Mouse (Mus musculus) spleen, adult 2 months (tissue): Measurements from ENCODE around the gene Chd4.

Source experiments
- CTCF ChIP-seq: fragments of 200-500 bp; IDR thresholded peaks from 2 replicates; pipeline ENCODE4 v1.5.1; 2011; ENCODE audit warnings: mild to moderate bottlenecking, inconsistent platforms; ENCODE audit not compliant: insufficient read depth, insufficient read length, insufficient replicate concordance; ENCODE audit errors: extremely low read depth
- POLR2A ChIP-seq: fragments of 200-500 bp; IDR thresholded peaks from 2 replicates; pipeline ENCODE4 v1.6.1; 2011; ENCODE audit warnings: low read depth, low read length, inconsistent platforms

- TF ChIP-seq POLR2A = no peak
- TF ChIP-seq CTCF = no peak
Observed at GRCm38 (mm10) chr6:125156903-125157614, 61.3 kb downstream of the Chd4 start.
